Mouse (Mus musculus) lung, postnatal 25 days (tissue): ENCODE data around the gene Ankrd33b.

Experiments
- DNase-seq: peaks from one replicate; pipeline ENCODE4 v3.0.0; 2022; ENCODE audit warnings: low spot score

The Ankrd33b gene

GRCm38 (mm10) chr15:31367481-31368200, at the start of gene Ankrd33b:
Ankrd33b (minus strand) TSS chr15:31367726.
- DNase-seq = peak; percentile 81

GRCm38 (mm10) chr15:31415181-31415580, 47.7 kb upstream of the Ankrd33b start:
- peak; percentile 70 for DNase-seq

DNA sequence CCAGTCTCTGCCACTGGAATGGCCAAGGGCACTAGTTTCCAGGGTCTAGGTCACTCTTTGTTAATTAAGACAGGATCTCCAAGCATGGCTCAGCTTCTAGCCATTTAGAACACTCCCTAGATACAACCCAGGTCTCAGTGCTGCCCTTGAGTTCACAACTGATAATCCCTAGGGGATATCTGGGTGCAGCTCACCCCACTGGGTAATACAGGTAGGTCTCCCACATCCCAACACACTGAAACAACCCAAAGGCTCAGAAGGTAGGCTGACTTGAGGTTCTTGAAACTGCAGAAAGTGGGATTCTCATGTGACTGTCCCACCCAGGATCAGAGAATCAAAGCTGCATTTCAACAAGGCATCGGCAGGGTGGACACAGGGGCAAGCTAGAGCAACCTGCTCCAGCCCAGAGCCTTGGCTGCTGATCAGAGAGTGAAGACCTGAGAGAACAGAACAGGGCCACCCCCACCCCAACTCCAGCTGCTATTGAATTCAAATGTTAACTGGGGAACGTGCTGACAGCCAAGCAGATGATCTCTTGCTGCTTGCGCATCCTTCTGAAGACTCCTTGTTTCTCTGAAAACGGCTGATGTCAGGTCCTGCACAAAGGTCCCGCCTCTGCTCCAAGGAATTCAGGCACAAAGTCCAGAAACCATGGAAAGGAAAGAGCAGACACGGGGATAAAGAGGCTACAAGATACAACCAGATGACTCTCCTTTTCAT, 46.8 kb upstream of the Ankrd33b start:
- DNase-seq = no peak

GRCm38 (mm10) chr15:31413662-31414061, 46.1 kb upstream of the Ankrd33b start:
- no peak for DNase-seq

GRCm38 (mm10) chr15:31412933-31413332, 45.4 kb upstream of the Ankrd33b start:
- DNase-seq = peak; percentile 64

DNA sequence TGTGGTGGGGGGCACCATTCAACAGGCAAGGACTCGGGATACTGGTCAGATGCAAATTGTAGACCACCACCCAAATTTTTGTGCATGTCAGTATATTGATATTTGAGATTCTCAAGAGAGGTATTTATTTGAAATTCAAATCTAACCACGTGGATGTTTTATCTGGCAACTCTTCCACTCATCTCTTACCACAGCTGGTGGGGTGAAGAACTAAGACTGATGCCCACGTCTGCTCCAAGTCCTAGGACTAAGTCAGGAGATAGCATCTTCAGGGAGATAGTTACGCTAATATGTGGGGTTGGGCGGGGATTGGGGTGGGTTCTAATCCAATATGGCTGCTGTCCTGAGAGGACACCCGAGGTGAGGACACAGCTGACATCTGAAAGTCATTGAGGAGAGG, 44.9 kb upstream of the Ankrd33b start:
- no peak for DNase-seq

GRCm38 (mm10) chr15:31407490-31407889, 40.0 kb upstream of the Ankrd33b start:
- no peak for DNase-seq

DNA sequence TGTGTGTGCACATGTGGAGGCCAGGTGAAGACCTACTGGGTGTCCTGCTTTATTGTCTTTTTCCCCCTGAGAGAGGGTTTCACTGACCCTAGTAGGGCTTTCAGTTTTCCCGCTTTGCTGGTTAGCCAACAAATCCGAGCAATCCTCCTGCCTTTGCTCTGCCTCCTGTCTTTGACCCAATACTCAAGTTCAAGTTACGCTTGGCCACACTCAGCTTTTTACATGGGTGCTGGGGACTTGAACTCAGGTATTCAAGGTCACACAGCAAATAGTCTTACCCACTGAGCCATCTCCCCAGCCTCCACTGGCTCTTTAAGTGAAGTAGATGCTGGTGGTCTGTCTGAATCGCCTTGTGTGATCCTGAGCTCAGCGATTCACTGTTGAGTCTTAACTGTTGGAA, 39.4 kb upstream of the Ankrd33b start:
- DNase-seq = no peak

DNA sequence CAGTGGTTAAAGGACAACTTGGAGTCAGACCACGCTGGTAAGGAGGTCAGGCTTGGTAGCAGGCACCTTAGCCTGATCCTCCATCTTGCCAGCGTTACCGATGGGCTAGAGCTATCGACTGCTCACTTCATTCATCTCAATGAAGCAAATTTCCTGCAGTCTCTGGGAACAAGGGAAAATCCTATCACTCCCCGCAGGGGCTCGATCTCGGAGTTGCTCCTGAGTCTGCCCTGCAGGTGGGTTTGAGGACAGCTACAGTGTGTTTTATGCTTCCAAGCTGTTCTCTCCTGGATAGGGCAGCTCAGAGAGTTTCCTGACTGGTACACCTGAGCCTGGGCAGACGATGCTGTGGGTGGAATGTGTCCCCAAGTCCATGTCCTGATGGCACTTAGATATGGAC, 36.8 kb upstream of the Ankrd33b start:
- no peak for DNase-seq

DNA sequence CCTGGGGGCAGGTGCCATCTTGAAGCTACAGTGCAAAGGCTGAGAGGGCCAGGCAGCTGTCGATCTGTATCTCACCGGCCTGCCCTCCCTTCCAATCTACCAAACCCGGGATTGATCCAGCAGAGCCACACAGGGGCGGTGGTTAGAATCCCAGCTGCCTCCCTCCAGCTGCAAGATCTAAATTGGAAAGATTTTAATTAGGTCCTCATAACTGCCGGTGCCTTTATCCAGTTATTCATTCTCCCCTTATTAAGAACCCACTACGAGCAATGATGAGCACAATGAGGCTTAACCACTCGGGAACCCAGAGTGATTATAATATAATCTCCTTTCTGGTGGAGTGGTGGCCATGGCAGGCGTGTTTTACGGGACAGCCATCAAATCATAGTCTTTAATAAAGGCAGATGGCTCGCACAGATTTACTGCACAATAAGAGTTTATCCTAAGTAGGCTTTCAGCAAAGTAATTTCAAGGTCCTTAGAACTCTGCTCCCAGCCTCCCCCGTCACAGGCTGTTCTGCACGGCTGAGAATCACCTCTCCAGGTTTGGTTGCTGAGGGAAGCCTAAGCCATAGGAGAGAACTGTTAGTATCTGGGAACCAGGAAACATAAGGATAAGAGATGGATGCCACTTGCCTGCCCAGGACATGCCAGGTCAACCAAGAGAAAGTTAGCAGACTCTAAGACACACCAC, 34.8 kb upstream of the Ankrd33b start:
- DNase-seq = no peak

DNA sequence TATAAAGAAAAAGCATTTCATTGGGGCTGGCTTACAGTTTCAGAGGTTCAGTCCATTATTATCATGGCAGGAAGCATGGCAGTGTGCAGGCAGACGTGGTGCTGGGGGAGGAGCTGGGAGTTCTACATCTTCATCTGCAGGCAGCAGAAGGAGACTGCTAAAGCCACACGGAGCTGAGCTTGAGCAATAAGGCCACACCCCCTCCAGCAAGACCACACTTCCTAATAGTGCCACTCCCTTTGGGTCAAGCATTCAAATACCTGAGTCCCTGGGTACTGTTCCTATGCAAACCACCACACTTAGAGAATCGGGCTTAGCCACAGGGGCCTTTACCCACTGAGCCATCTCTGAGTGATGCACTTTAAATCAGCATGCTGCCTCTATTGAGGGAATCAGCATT, 33.4 kb upstream of the Ankrd33b start:
- peak; percentile 9 for DNase-seq

DNA sequence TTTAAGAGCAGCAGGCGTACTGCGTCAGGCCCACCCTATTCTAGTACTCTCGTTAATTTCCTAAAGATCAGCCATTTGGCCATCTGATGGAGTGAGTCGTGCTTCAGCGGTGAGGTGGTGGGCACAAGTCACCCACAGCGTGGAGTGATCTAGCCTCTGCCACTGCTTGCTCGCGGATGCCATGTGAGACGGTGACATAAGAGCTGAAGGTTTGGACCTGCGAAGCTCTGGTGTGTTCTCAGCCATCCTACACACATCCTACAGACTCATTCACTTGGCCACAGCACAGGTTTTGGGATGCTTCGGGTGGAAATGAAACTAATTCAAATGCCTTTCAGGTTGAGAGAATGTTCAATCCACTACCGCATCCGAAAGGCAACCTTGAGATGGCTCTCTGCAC, 31.2 kb upstream of the Ankrd33b start:
- DNase-seq = no peak

GRCm38 (mm10) chr15:31397379-31397778, 29.9 kb upstream of the Ankrd33b start:
- no peak for DNase-seq

GRCm38 (mm10) chr15:31396755-31397154, 29.2 kb upstream of the Ankrd33b start:
- DNase-seq = no peak

- DNase-seq = no peak
Measured at GRCm38 (mm10) chr15:31395986-31396385, 28.5 kb upstream of the Ankrd33b start.

- no peak for DNase-seq
Measured at GRCm38 (mm10) chr15:31393402-31393801, 25.9 kb upstream of the Ankrd33b start.

GRCm38 (mm10) chr15:31392705-31393104, 25.2 kb upstream of the Ankrd33b start:
- DNase-seq = no peak

DNA sequence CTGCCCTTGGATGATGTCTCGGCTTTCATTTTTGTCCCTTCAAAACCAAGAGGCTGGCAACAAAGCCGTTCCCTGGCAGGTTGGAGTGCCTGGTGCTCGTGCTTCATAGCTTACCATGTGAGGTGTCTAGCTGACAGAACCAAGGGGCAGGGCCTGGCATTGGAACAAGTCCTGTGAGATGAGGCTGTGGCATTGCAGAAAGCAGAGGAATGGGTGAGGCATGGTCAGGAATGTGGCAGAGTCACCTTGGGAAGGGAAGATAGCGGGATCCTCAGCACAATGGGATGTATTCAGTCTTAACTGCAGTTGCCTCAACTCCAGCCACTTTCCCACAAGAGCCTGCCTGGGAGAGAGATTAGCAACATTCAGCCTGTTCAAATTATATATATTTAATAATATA, 24.6 kb upstream of the Ankrd33b start:
- DNase-seq = no peak

DNA sequence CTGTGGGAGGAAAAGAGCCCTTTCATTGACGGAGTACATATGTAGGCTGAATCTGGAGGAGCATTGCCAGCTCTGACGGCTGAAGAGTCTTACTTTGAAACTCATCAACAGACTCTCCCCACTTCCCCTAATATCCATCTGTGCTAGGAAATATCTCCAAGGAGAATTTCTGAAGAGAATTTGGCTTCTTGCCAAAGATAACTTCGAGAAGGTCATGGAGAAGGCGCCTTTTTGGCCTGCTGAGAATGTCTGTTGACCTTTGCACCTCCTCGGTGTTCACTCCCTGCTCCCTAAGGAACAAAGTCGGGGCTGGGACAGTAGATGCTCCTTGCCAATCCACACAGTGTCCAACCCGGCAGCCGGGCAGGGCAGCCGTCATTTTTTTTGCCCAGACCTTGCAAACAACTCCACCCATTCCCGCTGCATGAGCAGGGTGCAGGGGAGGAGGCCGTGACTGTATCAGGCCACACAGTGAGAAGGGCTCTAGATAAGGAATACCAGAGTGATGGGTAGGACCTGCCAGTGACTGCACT, 14.5 kb upstream of the Ankrd33b start:
- DNase-seq = peak; percentile 48

DNA sequence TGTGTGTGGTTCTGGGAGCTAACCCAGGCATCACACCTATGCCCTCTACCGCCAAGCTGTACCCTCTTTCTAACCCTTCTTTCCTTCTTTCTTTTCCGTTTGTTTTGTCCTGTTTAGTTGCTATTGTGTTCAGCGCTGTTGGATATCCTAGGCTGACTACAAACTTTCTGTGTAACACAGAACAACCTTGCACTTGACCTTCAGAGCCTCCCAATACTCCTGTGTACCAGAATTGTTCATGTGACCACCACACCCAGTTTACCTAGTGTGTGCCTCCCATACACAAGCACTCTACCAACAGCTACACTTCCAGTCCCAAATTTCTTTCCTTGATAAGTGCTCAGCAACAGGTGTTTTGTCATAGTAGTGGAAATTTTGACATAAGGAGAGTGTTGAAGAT, 11.9 kb upstream of the Ankrd33b start:
- DNase-seq = no peak

DNA sequence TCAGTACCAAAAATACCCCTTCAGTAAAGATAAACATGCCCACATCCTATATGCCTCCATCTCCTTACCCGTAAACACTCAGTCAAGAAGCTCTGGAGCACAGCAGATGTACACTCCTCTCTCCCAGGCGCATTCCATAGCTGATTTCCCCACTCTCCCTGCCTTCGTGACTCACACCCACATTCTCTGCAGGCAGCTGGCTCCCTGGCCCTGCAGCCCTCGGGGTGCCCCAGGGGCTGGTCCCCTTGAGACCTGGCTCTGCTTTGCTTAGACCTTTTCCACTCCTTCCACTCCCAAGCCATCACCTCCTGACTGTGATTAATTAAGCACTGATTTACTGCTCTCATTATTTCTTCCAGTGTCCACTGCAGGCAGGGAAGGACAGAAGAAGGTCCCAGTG, 7.7 kb upstream of the Ankrd33b start:
- no peak for DNase-seq

DNA sequence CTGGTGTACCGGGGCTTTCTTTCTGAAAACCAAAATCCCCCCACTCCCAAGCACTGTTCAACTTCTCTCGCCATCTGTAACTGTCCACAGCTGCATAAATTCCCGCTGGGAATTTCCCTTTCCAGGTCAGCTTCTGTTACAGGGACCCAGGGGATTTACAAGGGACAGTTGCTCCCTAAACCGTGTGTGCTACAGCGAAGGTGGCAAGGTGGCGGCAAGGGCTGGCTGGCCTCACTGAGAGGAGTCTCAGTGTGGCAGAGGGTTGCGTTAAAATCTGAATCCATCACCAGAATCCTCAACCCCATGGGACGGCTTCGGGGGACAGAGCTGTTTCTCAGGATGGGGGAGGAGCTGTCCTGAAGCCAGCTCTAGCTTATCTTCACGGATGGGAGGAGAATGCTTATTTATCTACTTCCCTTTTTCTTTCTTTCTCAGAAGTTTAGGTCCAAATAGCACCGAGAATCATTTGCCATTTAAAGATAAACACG, 1.6 kb upstream of the Ankrd33b start:
- no peak for DNase-seq

DNA sequence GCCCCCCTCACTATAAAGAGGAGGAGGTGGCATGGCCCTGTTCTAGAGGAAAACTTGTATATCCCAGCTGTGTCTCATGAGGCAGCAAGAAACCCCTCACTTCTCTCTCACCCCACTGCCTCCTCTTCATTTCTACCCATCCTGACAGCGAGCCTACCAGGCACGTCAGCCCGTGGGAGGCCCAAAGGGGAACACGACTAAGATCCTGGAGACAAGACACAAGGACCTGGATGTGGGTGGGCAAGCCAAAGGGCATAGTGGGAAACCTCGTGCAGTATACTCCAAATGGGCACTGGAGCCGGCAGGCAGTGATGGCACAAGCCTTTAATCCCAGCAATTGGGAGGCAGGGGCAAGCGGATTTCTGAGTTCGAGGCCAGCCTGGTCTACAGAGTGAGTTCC, 1.0 kb upstream of the Ankrd33b start:
- no peak for DNase-seq
